Mouse (Mus musculus): ENCODE results near the gene Dync1i2. TPM values are rescaled to one million over a fixed set of nuclear protein-coding genes. Genes with fewer than 3 reads are reported as not detected.

Dync1i2 gene
- polyA plus RNA-seq, 1 experiment from 2014 or later, result 190 TPM

GRCm38 (mm10) chr2:71246096-71246495, 34.6 kb downstream of the Dync1i2 start:
- WGBS, result 67% methylated on average over 5 of the region's 5 CpGs
- Histone ChIP-seq H3K4me2 (replicated peaks) (no peak overlapping the region), H3K27me3 (no peaks in the 10 kb centered on the region), H3K27ac (replicated peaks) (peak overlapping the region; percentile 56), H3K4me1 (peaks cover 36% of the 10 kb centered on the region), H3K4me3 (no peak overlapping the region), H3K9me3 (no peaks in the 10 kb centered on the region), H3K9ac (replicated peaks) (no peak overlapping the region), H3K36me3 (peaks cover 37% of the 10 kb centered on the region)
- ATAC-seq (replicated peaks), result no peak

DNA sequence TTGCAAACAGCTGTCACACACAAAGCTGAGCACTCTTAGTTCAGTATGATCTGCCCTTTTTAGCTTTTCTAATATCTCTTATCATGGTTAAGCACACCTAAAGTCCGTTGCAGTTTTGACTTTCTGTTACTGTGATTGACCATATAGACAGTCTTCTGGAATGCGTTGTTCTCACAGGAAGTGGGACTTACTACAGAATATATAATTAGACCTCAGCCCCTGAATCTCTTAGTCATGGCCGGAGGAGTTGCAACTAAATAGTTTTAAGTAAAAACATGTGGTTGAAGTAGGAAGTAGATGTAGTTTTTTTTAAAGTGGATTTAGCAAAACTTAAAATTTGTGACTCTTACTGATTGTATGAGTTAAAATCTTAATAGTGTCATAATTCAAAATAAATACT, 36.6 kb downstream of the Dync1i2 start:
- 82% methylated on average over 3 of the region's 3 CpGs for WGBS
- ATAC-seq (replicated peaks), result no peak
- Histone ChIP-seq H3K4me1 (peaks cover 31% of the 10 kb centered on the region), H3K27ac (replicated peaks) (no peak overlapping the region), H3K9me3 (no peaks in the 10 kb centered on the region), H3K4me3 (no peak overlapping the region), H3K4me2 (replicated peaks) (no peak overlapping the region), H3K27me3 (no peaks in the 10 kb centered on the region), H3K36me3 (peaks cover 40% of the 10 kb centered on the region), H3K9ac (replicated peaks) (no peak overlapping the region)

DNA sequence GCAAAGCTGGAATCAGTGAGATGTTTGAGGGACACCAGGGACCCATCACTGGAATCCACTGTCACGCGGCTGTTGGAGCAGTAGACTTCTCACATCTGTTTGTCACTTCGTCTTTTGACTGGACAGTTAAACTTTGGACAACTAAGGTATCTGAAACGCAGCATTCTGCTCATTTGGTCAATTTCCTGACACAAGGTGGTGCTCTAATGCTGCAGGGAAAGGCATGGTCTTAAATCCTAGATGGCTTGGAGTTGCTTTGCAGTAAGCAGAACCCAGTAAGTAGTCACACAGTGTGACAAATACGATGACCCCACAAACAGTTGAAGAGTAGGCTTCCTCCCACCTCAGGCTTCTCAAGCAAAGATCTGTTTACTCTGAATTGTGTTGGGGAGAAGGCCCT, 39.3 kb downstream of the Dync1i2 start:
- Histone ChIP-seq H3K4me2 (replicated peaks) (no peak overlapping the region), H3K27ac (replicated peaks) (no peak overlapping the region), H3K4me1 (peaks cover 12% of the 10 kb centered on the region), H3K9me3 (no peaks in the 10 kb centered on the region), H3K9ac (replicated peaks) (no peak overlapping the region), H3K4me3 (no peak overlapping the region), H3K36me3 (peaks cover 57% of the 10 kb centered on the region), H3K27me3 (no peaks in the 10 kb centered on the region)
- WGBS, result 72% methylated on average over 5 of the region's 5 CpGs
- no peak for ATAC-seq (replicated peaks)

DNA sequence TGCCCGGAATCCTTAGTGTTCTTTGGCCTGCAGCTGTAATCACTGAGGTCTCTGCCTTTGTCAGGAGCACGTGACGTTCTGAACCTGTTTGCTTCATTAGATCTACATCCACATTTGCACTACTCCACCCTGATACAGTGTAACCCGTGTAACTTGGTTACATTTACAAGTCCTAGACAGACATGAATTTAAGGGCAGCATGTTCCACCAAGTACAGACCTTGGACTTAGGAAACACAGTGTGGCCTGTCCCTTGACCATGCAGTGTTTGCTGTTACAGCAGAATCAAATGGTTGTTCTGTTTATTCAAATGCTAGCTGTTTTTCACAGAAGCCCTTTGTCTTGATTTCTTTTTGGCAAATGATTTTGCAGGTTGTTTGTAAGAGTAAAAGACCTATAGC, 43.3 kb downstream of the Dync1i2 start:
- Histone ChIP-seq H3K9ac (replicated peaks) (no peak overlapping the region), H3K27me3 (no peaks in the 10 kb centered on the region), H3K4me3 (no peak overlapping the region), H3K4me1 (peaks cover 7% of the 10 kb centered on the region; the same call in 1 of the 2 replicates), H3K4me2 (replicated peaks) (no peak overlapping the region), H3K9me3 (no peaks in the 10 kb centered on the region), H3K36me3 (peaks cover 75% of the 10 kb centered on the region), H3K27ac (replicated peaks) (no peak overlapping the region)
- WGBS, result 72% methylated on average over 4 of the region's 4 CpGs
- no peak for ATAC-seq (replicated peaks)

DNA sequence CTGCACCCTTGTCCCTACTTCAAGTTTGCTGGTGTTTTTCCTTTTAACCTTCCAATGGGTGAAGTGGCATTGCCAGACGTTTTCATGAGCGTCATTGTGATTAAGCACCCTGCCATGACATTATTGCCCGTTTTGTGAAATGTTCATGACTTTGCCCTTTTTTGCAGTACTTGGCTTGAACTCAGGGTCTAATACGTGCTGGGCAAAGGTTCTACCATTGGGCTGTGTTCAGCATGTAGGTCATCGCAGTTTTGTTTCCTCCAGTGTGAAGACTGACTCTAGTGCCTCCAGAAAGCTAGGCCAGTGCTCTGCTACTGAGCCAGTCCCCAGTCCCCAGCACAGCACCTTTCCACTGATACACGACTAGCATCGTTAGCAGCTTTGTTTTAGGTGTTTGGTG, 45.1 kb downstream of the Dync1i2 start:
- H3K4me2 ChIP-seq (replicated peaks), result no peak overlapping the region
- no peak overlapping the region for H3K27ac ChIP-seq (replicated peaks)
- no peak overlapping the region for H3K9ac ChIP-seq (replicated peaks)
- H3K4me3 ChIP-seq, result no peak overlapping the region
- 83% methylated on average over 7 of the region's 7 CpGs for WGBS
- H3K36me3 ChIP-seq, result peaks cover 71% of the 10 kb centered on the region
- no peak for ATAC-seq (replicated peaks)
- peaks cover 7% of the 10 kb centered on the region; the same call in 1 of the 2 replicates for H3K4me1 ChIP-seq
- H3K27me3 ChIP-seq, result no peaks in the 10 kb centered on the region
- no peaks in the 10 kb centered on the region for H3K9me3 ChIP-seq

- H3K36me3 ChIP-seq, result peaks cover 65% of the 10 kb centered on the region
- no peak for ATAC-seq (replicated peaks)
Measured at GRCm38 (mm10) chr2:71264585-71264984, 53.1 kb downstream of the Dync1i2 start.

DNA sequence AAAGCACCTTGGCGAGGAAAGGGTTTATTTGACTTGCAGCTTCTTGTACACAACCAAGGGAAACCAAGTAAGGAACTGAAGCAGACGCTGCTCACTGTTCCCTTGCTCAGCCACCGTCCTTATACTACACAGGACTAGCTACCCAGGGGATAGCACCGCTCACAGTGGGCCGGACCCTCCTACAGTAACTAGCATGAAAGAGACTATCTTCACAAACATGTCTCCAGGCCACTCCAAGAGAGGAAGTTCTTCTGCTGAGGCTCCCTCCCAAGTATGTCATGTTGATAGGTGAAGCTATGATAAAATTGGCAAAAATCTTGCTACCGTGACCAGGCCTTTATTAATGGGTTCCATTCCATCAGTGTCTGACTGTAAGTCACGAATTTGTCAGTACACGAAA, 57.2 kb downstream of the Dync1i2 start:
- no peaks in the 10 kb centered on the region for H3K4me1 ChIP-seq
- H3K36me3 ChIP-seq, result peaks cover 38% of the 10 kb centered on the region
- H3K9ac ChIP-seq (replicated peaks), result no peak overlapping the region
- no peaks in the 10 kb centered on the region for H3K9me3 ChIP-seq
- H3K4me2 ChIP-seq (replicated peaks), result no peak overlapping the region
- no peak overlapping the region for H3K4me3 ChIP-seq
- H3K27ac ChIP-seq (replicated peaks), result no peak overlapping the region
- 93% methylated on average over 8 of the region's 8 CpGs for WGBS
- H3K27me3 ChIP-seq, result no peaks in the 10 kb centered on the region
- no peak for ATAC-seq (replicated peaks)

More at GRCm38 (mm10) chr2:71264585-71264984, 53.1 kb downstream of the Dync1i2 start:
- Histone ChIP-seq H3K4me3 (no peak overlapping the region), H3K4me2 (replicated peaks) (no peak overlapping the region), H3K27ac (replicated peaks) (no peak overlapping the region), H3K9ac (replicated peaks) (no peak overlapping the region), H3K27me3 (no peaks in the 10 kb centered on the region), H3K9me3 (no peaks in the 10 kb centered on the region), H3K4me1 (no peaks in the 10 kb centered on the region)
- 90% methylated on average over 20 of the region's 20 CpGs for WGBS

DNA sequence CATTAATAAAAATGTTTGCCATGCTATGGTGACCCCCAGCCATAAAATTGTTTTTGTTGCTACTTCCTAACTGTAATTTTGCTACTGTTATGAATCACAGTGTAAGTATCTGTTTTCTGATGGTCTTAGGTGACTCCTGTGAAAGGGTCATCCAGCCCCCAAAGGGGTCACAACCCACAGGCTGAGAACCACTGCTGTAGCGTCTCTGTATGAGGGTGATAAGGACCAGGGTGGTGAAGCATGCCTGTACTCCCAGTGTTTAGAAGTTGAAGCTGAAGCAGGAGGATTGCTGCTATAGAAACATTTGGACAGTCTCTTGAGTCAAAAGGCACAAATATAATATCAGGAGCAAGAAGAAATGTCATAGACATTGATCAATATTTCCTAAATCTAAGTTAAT, 57.8 kb downstream of the Dync1i2 start:
- H3K9me3 ChIP-seq, result no peaks in the 10 kb centered on the region
- WGBS, result 70% methylated on average over 1 of the region's 1 CpGs
- no peak overlapping the region for H3K27ac ChIP-seq (replicated peaks)
- H3K4me3 ChIP-seq, result no peak overlapping the region
- no peak overlapping the region for H3K9ac ChIP-seq (replicated peaks)
- H3K4me1 ChIP-seq, result no peaks in the 10 kb centered on the region
- no peak overlapping the region for H3K4me2 ChIP-seq (replicated peaks)
- ATAC-seq (replicated peaks), result no peak
- H3K36me3 ChIP-seq, result peaks cover 32% of the 10 kb centered on the region
- no peaks in the 10 kb centered on the region for H3K27me3 ChIP-seq

DNA sequence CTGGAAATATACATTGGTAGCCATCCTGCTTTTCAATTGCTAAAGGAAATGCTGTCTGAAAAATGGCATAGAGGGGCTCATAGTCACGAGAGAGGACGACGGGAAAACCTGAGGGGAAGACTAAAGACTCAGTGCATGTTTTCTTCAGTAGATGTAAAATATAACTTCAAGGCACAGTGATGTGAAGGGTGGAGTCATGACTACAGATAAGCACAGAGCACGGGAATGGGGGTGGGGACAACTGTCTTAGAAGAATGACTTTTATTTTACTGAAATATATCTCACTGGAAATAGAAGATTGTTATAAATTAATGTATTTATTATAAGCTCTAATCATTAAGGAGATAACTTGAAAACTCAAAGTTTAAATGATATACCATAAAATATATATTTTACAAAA, 58.6 kb downstream of the Dync1i2 start:
- Histone ChIP-seq H3K4me2 (replicated peaks) (no peak overlapping the region), H3K9ac (replicated peaks) (no peak overlapping the region), H3K4me1 (no peaks in the 10 kb centered on the region), H3K36me3 (peaks cover 31% of the 10 kb centered on the region), H3K4me3 (no peak overlapping the region), H3K27me3 (no peaks in the 10 kb centered on the region), H3K9me3 (no peaks in the 10 kb centered on the region), H3K27ac (replicated peaks) (no peak overlapping the region)
- 82% methylated on average over 4 of the region's 4 CpGs for WGBS
- no peak for ATAC-seq (replicated peaks)

DNA sequence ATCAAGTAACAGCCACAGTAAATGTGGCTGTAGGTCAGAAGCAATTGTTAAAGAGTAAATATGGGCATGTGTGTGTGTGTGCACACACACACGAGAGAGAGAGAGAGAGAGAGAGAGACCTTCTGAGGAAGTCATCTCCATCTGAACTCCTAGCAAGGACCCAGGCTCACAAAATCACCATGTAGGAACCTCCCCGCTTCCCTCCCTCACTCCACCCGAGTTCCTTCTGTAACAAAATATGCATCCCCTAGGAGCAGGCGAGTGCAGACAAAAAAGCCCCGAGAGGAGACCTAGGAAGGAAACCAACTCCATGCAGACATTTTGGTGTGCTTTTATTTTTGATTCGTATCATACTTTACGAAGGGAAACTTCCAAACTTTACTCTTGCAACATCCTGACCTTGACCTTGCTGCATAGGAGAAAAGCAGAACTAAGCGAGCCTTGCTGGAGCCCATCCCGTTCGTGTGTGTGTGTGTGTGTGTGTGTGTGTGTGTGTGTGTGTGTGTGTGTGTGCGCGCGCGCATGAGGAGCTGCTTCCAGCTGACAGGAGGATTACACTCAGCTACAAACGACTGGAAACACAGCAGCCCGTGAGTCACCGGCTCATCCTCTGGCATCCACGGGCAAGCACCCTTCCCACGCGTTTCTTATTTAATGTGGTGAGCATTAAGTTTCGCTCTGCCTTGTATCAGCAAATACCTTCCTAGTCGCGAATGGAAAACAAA, 62.6 kb downstream of the Dync1i2 start:
- 80% methylated on average over 23 of the region's 23 CpGs for WGBS
- no peak overlapping the region for H3K9ac ChIP-seq (replicated peaks)
- no peak overlapping the region for H3K4me2 ChIP-seq (replicated peaks)
- H3K4me3 ChIP-seq, result no peak overlapping the region
- peaks cover 29% of the 10 kb centered on the region for H3K36me3 ChIP-seq
- no peaks in the 10 kb centered on the region for H3K9me3 ChIP-seq
- H3K27me3 ChIP-seq, result no peaks in the 10 kb centered on the region
- H3K27ac ChIP-seq (replicated peaks), result no peak overlapping the region
- H3K4me1 ChIP-seq, result peaks cover 5% of the 10 kb centered on the region
- ATAC-seq (replicated peaks), result no peak

- no peaks in the 10 kb centered on the region for H3K27me3 ChIP-seq
- H3K4me3 ChIP-seq, result no peak overlapping the region
- no peak overlapping the region for H3K27ac ChIP-seq (replicated peaks)
- H3K36me3 ChIP-seq, result peaks cover 29% of the 10 kb centered on the region
- no peaks in the 10 kb centered on the region for H3K9me3 ChIP-seq
- WGBS, result 80% methylated on average over 7 of the region's 7 CpGs
- H3K4me2 ChIP-seq (replicated peaks), result no peak overlapping the region
- no peak overlapping the region for H3K9ac ChIP-seq (replicated peaks)
- ATAC-seq (replicated peaks), result no peak
- peaks cover 13% of the 10 kb centered on the region for H3K4me1 ChIP-seq
Measured at GRCm38 (mm10) chr2:71275734-71276133, 64.2 kb downstream of the Dync1i2 start.

DNA sequence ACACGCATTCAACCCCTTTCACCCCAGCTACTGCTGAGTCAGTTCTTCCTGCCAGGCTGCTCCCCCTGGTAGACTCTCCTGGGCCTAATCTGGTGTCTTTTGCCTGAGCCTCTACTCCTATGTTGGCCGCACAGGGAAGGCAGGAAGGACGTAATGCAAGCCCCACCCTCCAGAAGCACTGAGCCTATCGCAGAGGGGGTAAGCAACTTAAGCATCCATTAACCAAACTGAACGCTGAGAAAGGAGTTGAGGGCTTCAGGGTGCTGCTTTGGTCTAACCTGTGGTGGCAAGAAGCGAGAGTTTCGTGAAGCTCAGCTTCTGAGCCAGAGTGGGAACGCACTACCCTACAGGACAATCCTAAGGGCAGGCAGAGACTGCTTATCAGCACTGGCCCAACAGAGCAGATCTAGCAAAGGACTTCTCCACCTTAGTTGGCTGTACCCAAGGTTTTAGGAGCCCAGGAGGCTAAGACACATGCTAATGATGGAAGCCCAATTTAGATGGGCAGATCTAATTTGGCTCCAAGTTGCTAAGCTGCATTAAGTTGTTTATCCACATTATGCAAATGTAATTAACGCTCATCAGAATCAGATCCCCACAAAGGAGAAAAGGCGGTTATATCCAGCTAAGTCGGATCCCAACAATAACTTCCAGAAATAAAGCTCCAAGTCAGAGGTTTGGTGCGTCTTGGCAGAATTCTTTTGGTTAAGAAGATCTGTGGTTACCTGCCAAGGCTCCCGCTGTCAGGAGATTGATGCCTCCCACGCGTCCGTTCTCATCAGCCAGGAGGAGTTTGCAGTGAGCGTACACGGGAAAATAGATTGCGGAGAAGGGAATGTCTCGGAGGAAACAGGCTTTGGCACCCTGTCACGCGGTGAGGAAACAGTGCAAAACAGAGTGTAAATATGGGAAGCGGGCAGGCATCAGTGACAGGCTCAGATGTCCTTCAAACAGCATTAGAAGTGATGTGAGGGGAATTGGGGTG, 67.6 kb downstream of the Dync1i2 start:
- Histone ChIP-seq H3K9me3 (no peaks in the 10 kb centered on the region), H3K4me1 (peaks cover 13% of the 10 kb centered on the region), H3K9ac (replicated peaks) (no peak overlapping the region), H3K36me3 (peaks cover 37% of the 10 kb centered on the region), H3K4me3 (no peak overlapping the region), H3K27me3 (no peaks in the 10 kb centered on the region), H3K4me2 (replicated peaks) (no peak overlapping the region), H3K27ac (replicated peaks) (peak overlapping the region; percentile 5)
- 44% methylated on average over 23 of the region's 23 CpGs for WGBS
- ATAC-seq (replicated peaks), result 0 out of 2 replicates have a peak, but pooled peaks have one; percentile 30
